Mouse (Mus musculus) MEL (cell line): ENCODE results near the gene Cadm2. TPM values are rescaled to one million over a fixed set of nuclear protein-coding genes. Genes with fewer than 3 reads are reported as not detected.

Experiments
- DNase-seq: peaks from one replicate; pipeline ENCODE4 v3.0.0; 2011; ENCODE audit warnings: low read depth, low spot score
- H3K27ac ChIP-seq: 2 replicates; pipeline ENCODE4 v1.5.1; 2012; ENCODE audit warnings: low read depth, mild to moderate bottlenecking, control low read depth, low read length, moderate library complexity; ENCODE audit not compliant: control insufficient read depth
- H3K27me3 ChIP-seq, 2 experiments: fragments of 150-350 bp in 1 of 2; sonication (generic) in 1 of 2; 2 replicates each; pipeline ENCODE4 v1.6.1; 2012; ENCODE audit warnings: low read length in 2 of 2, mild to moderate bottlenecking in 2 of 2, improper control_type of control experiment in 1 of 2, moderate library complexity in 1 of 2; ENCODE audit not compliant: insufficient read depth in 2 of 2, control insufficient read depth in 1 of 2
- H3K36me3 ChIP-seq, 2 experiments: 2 replicates each; pipeline ENCODE4 v1.6.1; 2012 to 2014; ENCODE audit warnings: low read length in 2 of 2, improper control_type of control experiment in 1 of 2, inconsistent platforms in 1 of 2, mild to moderate bottlenecking in 1 of 2; ENCODE audit not compliant: insufficient read depth in 2 of 2, control insufficient read depth in 1 of 2
- H3K4me1 ChIP-seq, 2 experiments: fragments of 150-350 bp in 1 of 2; sonication (generic) in 1 of 2; 2 replicates each; pipeline ENCODE4 v1.6.1; 2012; ENCODE audit warnings: low read length in 2 of 2, improper control_type of control experiment in 1 of 2, mild to moderate bottlenecking in 1 of 2; ENCODE audit not compliant: insufficient read depth in 2 of 2, control insufficient read depth in 1 of 2
- H3K4me3 ChIP-seq, 2 experiments: fragments of 150-350 bp in 1 of 2; sonication (generic) in 1 of 2; 2 replicates each; pipeline ENCODE4 v1.5.1; 2012; ENCODE audit warnings: low read depth in 2 of 2, low read length in 2 of 2, mild to moderate bottlenecking in 2 of 2, moderate library complexity in 2 of 2, control low read depth in 1 of 2, improper control_type of control experiment in 1 of 2; ENCODE audit not compliant: control insufficient read depth in 1 of 2, insufficient read depth in 1 of 2
- H3K79me2 ChIP-seq: 2 replicates; pipeline ENCODE4 v1.6.1; 2012; ENCODE audit warnings: mild to moderate bottlenecking, low read length, moderate library complexity; ENCODE audit not compliant: control insufficient read depth, poor library complexity, insufficient read depth
- H3K9ac ChIP-seq: 2 replicates; pipeline ENCODE4 v1.6.1; 2012; ENCODE audit warnings: low read depth, mild to moderate bottlenecking, control low read depth, low read length, moderate library complexity; ENCODE audit not compliant: control insufficient read depth, poor library complexity, severe bottlenecking
- H3K9me3 ChIP-seq: fragments of 150-350 bp; sonication (generic); replicated peaks from 2 replicates; pipeline ENCODE4 v1.6.1; 2012; ENCODE audit warnings: mild to moderate bottlenecking, low read length, improper control_type of control experiment, moderate library complexity; ENCODE audit not compliant: insufficient read depth
- BHLHE40 ChIP-seq: IDR thresholded peaks from 2 replicates; pipeline ENCODE4 v1.6.1; 2012; ENCODE audit warnings: low read depth, mild to moderate bottlenecking, inconsistent platforms, low read length, improper control_type of control experiment, borderline replicate concordance
- CHD1 ChIP-seq: IDR thresholded peaks from 2 replicates; pipeline ENCODE4 v1.6.1; 2012; ENCODE audit warnings: low read depth, mild to moderate bottlenecking, inconsistent platforms, low read length, improper control_type of control experiment
- CTCF ChIP-seq, 3 experiments: IDR thresholded peaks in 2 of 3; conservative IDR thresholded peaks in 1 of 3; 2 replicates each; pipeline ENCODE4 v1.5.1; 2011 to 2012; ENCODE audit warnings: low read length in 3 of 3, low read depth in 2 of 3, mild to moderate bottlenecking in 2 of 3, improper control_type of control experiment in 1 of 3, inconsistent platforms in 1 of 3, mixed read lengths in 1 of 3, moderate library complexity in 1 of 3; ENCODE audit not compliant: control insufficient read depth in 1 of 3, insufficient read depth in 1 of 3, poor library complexity in 1 of 3, severe bottlenecking in 1 of 3
- EP300 ChIP-seq, 2 experiments: IDR thresholded peaks; 2 replicates each; pipeline ENCODE4 v1.6.1; 2011; ENCODE audit warnings: improper control_type of control experiment in 2 of 2, low read length in 2 of 2, low read depth in 1 of 2, mild to moderate bottlenecking in 1 of 2
- JUND ChIP-seq: IDR thresholded peaks from 2 replicates; pipeline ENCODE4 v1.6.1; 2011; ENCODE audit warnings: low read depth, mild to moderate bottlenecking, improper control_type of control experiment, low read length
- KAT2A ChIP-seq: conservative IDR thresholded peaks from 2 replicates; pipeline ENCODE4 v1.6.1; 2012; ENCODE audit warnings: low read depth, low read length, improper control_type of control experiment, inconsistent platforms
- MAFK ChIP-seq: IDR thresholded peaks from 2 replicates; pipeline ENCODE4 v1.6.1; 2011; ENCODE audit warnings: low read depth, mild to moderate bottlenecking, low read length, improper control_type of control experiment, borderline replicate concordance
- MAX ChIP-seq: IDR thresholded peaks from 2 replicates; pipeline ENCODE4 v1.6.1; 2011; ENCODE audit warnings: low read length, improper control_type of control experiment
- MAZ ChIP-seq: IDR thresholded peaks from 2 replicates; pipeline ENCODE4 v1.6.1; 2012; ENCODE audit warnings: low read depth, mild to moderate bottlenecking, inconsistent platforms, low read length, improper control_type of control experiment
- MEF2A ChIP-seq: IDR thresholded peaks from 2 replicates; pipeline ENCODE4 v1.6.1; 2014; ENCODE audit warnings: low read depth, mild to moderate bottlenecking, inconsistent platforms, low read length, improper control_type of control experiment; ENCODE audit not compliant: poor library complexity, insufficient replicate concordance, severe bottlenecking; ENCODE audit errors: extremely low read depth
- MXI1 ChIP-seq: IDR thresholded peaks from 2 replicates; pipeline ENCODE4 v1.6.1; 2011; ENCODE audit warnings: mild to moderate bottlenecking, low read depth, low read length, improper control_type of control experiment
- MYC ChIP-seq: IDR thresholded peaks from 2 replicates; pipeline ENCODE4 v1.6.1; 2011; ENCODE audit warnings: low read depth, mild to moderate bottlenecking, low read length, improper control_type of control experiment, moderate library complexity
- NRF1 ChIP-seq: IDR thresholded peaks from 2 replicates; pipeline ENCODE4 v1.6.1; 2014; ENCODE audit warnings: low read depth, mild to moderate bottlenecking, inconsistent platforms, low read length, improper control_type of control experiment, moderate library complexity; ENCODE audit not compliant: poor library complexity, insufficient read depth, severe bottlenecking
- POLR2AphosphoS2 ChIP-seq: IDR thresholded peaks from 2 replicates; pipeline ENCODE4 v1.6.1; 2011; ENCODE audit warnings: low read length, improper control_type of control experiment
- RCOR1 ChIP-seq: IDR thresholded peaks from 2 replicates; pipeline ENCODE4 v1.6.1; 2012; ENCODE audit warnings: low read depth, mild to moderate bottlenecking, inconsistent platforms, low read length, improper control_type of control experiment
- SMC3 ChIP-seq: IDR thresholded peaks from 2 replicates; pipeline ENCODE4 v1.6.1; 2011; ENCODE audit warnings: low read depth, low read length, improper control_type of control experiment
- TAL1 ChIP-seq: IDR thresholded peaks from 2 replicates; pipeline ENCODE4 v1.6.1; 2012; ENCODE audit warnings: mild to moderate bottlenecking, inconsistent platforms, low read length, moderate library complexity, mixed read lengths
- TBP ChIP-seq: IDR thresholded peaks from 2 replicates; pipeline ENCODE4 v1.8.0; 2011; ENCODE audit warnings: low read depth, low read length, improper control_type of control experiment
- TCF12 ChIP-seq: IDR thresholded peaks from 2 replicates; pipeline ENCODE4 v1.6.1; 2014; ENCODE audit warnings: low read depth, mild to moderate bottlenecking, inconsistent platforms, low read length, improper control_type of control experiment, moderate library complexity
- UBTF ChIP-seq: IDR thresholded peaks from 2 replicates; pipeline ENCODE4 v1.6.1; 2012; ENCODE audit warnings: low read depth, mild to moderate bottlenecking, inconsistent platforms, low read length, improper control_type of control experiment, moderate library complexity, borderline replicate concordance; ENCODE audit not compliant: insufficient read depth
- USF1 ChIP-seq: IDR thresholded peaks from 2 replicates; pipeline ENCODE4 v1.6.1; 2014; ENCODE audit warnings: low read depth, mild to moderate bottlenecking, inconsistent platforms, low read length, improper control_type of control experiment, moderate library complexity
- USF2 ChIP-seq, 2 experiments: IDR thresholded peaks; 2 replicates each; pipeline ENCODE4 v1.6.1; 2011 to 2012; ENCODE audit warnings: improper control_type of control experiment in 2 of 2, low read length in 2 of 2, borderline replicate concordance in 1 of 2, inconsistent platforms in 1 of 2, low read depth in 1 of 2, mild to moderate bottlenecking in 1 of 2; ENCODE audit not compliant: insufficient read depth in 1 of 2
- ZC3H11A ChIP-seq: IDR thresholded peaks from 2 replicates; pipeline ENCODE4 v1.6.1; 2012; ENCODE audit warnings: low read depth, mild to moderate bottlenecking, inconsistent platforms, low read length, improper control_type of control experiment
- ZMIZ1 ChIP-seq: IDR thresholded peaks from 2 replicates; pipeline ENCODE4 v1.6.1; 2012; ENCODE audit warnings: low read depth, mild to moderate bottlenecking, inconsistent platforms, low read length, improper control_type of control experiment, moderate library complexity
- polyA plus RNA-seq, 2 experiments: library from polyadenylated mRNA; stranded (reverse) in 1 of 2; unstranded in 1 of 2; fragments of >175 nt in 1 of 2; fragments of >200 nt in 1 of 2; gene quantifications; 2 replicates each; pipeline versions ENCODE4 v1.2.1 to v1.2.4; 2012; ENCODE audit warnings: low replicate concordance in 2 of 2, low read depth in 1 of 2; ENCODE audit not compliant: insufficient read length in 2 of 2, insufficient read depth in 1 of 2, missing spikeins in 1 of 2
- total RNA-seq: library from RNA; depleted of rRNA; stranded (reverse); fragments of 300-350 nt; gene quantifications from 2 replicates; pipeline ENCODE4 v1.2.3, GENCODE M21; 2012

Cadm2 gene
- total and polyA plus RNA-seq, 3 experiments = not detected

GRCm38 (mm10) chr16:67192395-67192794 lies 428.3 kb downstream of the Cadm2 start:
- Histone ChIP-seq H3K9me3 (no peaks in the 10 kb centered on the region), H3K79me2 (no peaks in the 10 kb centered on the region), H3K27me3 (no peaks in the 10 kb centered on the region), H3K27ac (no peak overlapping the region), H3K36me3 (no peaks in the 10 kb centered on the region)
- DNase-seq = no peak
- TF ChIP-seq JUND = no peak
- no peak for TF ChIP-seq MAX
- no peak for TF ChIP-seq POLR2AphosphoS2
- TF ChIP-seq RCOR1 = no peak
- no peak for TF ChIP-seq BHLHE40
- no peak for TF ChIP-seq MEF2A
- TF ChIP-seq, all 39 proteins: peak for 0
- no peak overlapping the region for H3K4me3 ChIP-seq
- no peaks in the 10 kb centered on the region for H3K4me1 ChIP-seq
- H3K9ac ChIP-seq = no peak overlapping the region

DNA sequence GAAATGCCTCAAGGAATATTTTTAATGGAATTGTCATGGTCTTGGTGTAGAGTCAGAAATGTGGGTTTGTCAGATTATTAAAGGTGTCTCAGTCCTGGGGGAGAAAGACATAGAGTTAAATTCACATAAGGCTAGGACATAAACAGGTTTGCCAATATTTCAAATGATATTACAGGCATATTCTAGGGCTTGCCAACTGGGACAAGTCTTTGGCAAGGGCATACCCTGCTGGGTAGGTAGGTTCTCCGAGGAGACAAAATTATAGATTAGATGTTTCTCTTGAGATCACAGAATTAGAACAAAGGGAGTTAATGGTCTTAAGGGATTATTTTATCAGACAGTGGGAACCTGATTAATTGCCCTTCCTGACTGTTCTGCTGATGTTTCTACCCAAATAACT lies 434.4 kb downstream of the Cadm2 start:
- Histone ChIP-seq H3K79me2 (no peaks in the 10 kb centered on the region), H3K4me3 (no peak overlapping the region)
- TF ChIP-seq MAFK (no peak), CHD1 (no peak), EP300 (IDR thresholded peaks at IDR 0.05; ENCODE audit: low read depth in 1 of 2, low read length in 2 of 2) (no peak), CTCF (IDR thresholded peaks at IDR 0.05 in 2 of 3, conservative IDR thresholded peaks at IDR 0.05 in 1 of 3; ENCODE audit: control insufficient read depth in 1 of 3, insufficient read depth in 1 of 3, low read depth in 2 of 3, low read length in 3 of 3, poor library complexity in 1 of 3, severe bottlenecking in 1 of 3) (no peak), MXI1 (no peak), MAZ (no peak), SMC3 (no peak), USF2 (IDR thresholded peaks at IDR 0.05; ENCODE audit: borderline replicate concordance in 1 of 2, insufficient read depth in 1 of 2, low read depth in 1 of 2, low read length in 2 of 2) (no peak), TCF12 (no peak), USF1 (no peak), MAX (no peak), UBTF (no peak), MEF2A (no peak), TAL1 (no peak), TBP (no peak), MYC (no peak), ZMIZ1 (no peak), ZC3H11A (no peak), NRF1 (no peak), KAT2A (no peak)
- TF ChIP-seq, all 39 proteins: peak for 0
- H3K9ac ChIP-seq = no peak overlapping the region
- H3K27ac ChIP-seq = no peak overlapping the region
- H3K27me3 ChIP-seq = no peaks in the 10 kb centered on the region
- no peaks in the 10 kb centered on the region for H3K9me3 ChIP-seq
- no peaks in the 10 kb centered on the region for H3K36me3 ChIP-seq
- no peak for DNase-seq
- H3K4me1 ChIP-seq = no peaks in the 10 kb centered on the region
